Mouse (Mus musculus) cerebellum, adult 9-11 months (tissue): Measurements from ENCODE around the gene Dact2.
A peak's percentile ranks its signal among the peaks of the same experiment; 100 is the strongest.

Experiments
- DNase-seq: peaks from one replicate; pipeline ENCODE4 v3.0.0; 2022

Dact2 gene

DNA sequence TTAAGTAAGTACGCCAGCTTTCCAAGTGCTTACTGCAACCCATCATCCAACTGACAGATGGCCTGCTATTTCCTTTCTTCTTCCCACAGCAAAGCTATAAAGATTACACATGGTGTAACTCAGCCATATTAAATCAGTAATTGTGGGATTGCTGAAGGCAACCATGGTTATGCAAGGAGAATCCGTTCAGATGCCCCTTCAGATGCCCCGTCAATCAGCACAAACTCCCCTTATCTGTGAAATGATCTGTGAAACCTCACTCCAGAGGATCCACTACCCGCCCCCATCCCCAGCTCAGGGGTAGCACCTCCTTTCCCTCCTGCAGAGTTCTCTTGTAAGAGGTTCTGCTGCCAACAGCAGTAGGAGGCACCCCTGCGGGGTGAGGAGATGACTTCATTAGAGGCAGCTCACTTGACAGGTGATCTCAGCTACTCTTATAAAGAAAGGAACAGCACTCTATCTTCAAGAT lies 3.0 kb upstream of the Dact2 start:
- no peak for DNase-seq

DNA sequence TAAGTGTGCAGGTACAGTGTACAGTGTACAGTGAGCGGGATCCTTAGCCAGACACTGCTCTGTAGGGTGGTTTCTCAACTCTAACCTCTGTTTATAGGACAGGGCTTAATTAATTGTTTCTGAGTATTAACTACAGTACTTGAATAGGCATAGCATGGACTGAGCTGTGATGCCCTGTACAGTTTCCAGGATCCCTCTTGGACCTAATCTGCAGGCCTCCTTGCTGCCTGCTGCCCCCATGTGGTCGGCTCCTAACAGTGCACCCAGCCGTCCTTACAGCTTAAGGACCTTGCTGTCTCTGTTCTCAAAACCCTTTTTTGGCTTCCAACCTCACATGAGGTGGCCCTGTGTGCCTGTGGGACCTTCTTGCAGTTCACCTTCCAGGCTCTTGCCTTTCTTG lies 2.0 kb upstream of the Dact2 start:
- peak; percentile 47 for DNase-seq

DNA sequence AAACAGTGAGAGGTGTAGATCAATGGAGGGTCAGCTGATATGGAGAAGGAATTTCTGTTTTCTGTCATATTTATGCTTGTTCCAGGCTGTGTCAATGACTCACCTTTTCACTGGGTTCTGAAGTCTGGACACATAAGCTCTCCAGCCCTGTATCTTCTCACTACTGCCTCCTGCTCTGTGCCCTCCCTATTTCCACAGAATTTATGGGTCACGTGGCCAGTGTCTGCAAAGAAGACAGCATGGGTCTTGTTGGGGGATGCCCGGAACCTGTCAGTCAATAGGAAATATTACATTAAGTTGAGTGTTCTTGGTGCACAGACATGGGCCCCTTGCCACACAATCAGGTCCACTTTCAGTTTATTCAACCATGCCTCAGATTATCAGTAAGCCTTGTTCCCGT lies 1.1 kb upstream of the Dact2 start:
- DNase-seq, result no peak

DNA sequence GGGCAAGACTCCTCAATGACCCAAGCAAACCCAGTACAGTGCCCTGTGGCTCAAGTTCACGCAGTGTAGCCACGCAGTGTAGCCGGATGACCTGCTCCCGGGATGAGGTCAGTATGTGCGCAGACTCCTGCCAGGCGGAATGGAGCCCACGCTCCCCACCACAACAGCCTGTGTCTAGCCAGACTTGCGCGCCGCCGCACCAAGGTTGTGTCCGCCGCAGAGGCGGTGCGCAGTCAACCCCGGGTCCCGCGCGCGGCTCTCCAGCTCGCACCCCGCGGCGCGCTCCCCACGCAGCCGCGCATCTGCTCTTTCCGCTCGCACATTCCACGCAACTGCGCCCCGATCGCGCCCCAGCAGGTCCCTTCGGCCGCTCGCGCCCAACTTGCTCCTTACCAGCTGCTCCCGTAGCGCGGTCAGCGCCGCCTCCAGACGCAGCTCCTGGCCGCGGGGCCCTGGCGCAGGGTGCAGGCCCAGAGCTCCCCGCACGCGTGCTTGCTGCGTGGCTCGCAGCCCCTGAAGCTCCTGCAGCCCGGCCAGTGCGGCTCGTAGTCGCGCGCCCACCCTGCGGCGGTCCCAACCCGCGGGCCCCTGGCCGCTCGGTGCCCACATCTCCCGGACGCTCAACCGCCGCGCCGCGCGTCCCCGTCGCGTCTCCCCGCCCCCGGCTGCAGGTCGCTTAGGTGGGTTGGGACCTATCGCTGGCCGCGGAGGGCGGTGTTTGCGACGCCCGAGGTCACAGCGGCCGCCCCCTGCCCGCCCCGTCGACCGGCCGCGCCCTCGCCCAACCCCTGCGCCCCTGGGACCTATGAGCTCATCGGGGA lies 773 bp downstream of the Dact2 start:
- DNase-seq, result peak; percentile 21

DNA sequence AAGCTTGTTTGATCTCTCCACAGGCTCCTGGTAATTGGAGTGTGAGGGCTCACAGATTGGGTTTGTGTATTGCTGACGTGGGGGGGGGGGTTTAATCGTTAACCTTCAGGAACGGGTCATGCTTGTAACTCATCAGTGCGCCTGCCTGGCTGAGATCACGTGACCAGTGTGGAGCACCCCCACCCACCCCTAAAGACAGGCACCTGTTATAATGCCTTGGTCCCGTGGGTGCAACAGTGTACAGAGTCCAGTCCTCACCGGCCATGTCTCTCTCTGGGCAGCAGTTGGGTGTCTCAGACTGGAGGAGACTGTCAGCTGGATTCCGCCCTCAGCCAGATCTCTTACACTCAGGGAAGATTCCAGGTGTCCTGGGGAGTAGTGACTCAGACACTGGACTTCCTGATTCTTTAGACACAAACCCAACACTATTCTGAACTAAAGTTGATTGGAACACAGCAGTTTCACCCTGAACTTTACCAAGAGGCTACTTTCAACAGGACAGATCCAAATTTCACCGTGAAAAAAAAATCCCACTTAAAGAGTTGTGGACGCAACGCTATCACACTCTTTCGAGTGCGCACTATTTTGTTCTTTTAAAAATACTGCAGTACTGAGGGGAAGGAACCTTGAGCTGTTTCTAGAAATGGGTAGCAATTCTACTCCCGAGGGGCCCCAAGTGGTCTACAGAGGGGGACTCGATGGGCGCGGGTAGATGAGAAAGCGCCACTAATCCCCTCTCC lies 1.6 kb downstream of the Dact2 start:
- peak; percentile 18 for DNase-seq

DNA sequence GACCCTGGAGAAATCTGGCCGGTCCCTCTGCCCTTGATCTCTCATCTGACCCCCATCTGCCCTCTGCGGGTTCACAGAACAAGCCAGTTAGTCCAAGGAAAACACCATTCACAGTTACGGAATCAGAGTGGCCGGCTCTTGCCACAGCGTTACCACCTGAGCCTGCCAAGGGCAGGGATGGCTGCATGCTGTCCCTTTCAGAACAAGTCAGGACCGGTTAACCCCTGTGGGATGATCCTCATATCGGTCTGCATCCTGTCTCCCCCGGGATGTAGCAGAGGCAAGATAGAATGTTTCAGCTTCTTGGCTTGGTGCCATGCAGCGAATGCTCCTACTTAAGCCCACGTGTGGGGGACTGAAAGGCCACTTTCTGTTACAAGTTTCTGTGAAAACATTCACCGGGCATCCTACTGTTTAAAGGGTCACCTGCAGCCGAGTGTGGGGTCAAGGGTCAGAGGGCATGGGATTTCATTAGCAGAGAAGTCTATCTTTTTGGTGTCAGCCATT lies 2.8 kb downstream of the Dact2 start:
- DNase-seq, result no peak

DNA sequence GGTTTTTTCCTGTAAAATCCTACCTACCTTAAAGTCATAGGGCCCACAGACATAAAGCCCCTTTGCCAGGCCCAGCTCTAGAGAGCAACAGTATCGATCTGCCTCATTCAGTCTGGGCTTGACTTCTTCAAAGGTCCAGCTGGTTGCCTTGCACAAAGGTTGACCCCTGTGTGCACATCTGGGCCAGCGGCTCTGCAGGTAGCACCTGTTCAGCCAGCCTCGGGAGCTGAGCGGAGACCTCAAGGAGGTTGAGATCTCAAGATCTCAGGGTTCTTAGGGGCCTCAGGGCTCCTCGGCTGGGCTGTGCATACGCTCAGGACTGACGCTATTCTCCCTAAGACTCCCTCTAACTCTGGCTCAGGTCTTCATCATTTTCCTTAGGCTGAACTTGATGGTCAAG lies 3.9 kb downstream of the Dact2 start:
- DNase-seq, result no peak

DNA sequence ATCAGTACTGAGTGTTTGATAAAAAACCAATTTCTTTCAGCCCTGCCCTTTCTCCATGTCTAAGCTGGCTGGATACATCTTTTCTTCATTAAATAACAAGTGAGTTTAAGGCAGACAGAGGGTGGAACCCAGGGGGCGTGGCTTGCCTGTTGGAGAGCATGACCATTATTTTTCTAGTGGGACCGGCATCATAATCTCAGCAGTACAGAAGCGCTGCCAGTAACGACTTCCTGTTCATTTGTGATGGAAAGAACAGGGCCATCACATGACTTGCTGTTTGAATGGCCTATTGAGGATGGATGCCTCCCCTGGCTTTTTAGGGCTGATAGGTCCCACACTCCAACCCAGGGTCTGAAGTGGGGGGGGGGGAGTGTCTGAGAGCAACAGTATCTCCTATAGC lies 4.5 kb downstream of the Dact2 start:
- no peak for DNase-seq

DNA sequence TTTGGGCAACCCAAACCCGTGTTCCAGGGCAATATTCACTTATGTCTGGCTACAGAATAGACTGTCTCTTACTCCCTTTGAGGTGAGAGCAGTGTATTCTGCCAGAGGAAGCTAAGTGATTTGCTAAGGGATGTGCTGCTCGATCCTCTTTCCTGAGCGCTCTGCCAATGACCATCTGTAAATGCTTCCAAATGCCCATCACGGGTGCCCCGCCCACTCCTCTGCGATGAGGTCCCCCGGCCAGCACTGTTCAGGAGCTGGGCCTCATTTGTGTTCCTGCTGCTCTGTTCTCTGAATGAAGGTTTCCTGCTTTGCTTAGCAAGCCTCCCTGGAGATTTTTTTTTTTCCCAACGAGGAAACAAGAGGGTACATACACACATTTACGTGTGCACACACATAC lies 11.2 kb downstream of the Dact2 start:
- no peak for DNase-seq

DNA sequence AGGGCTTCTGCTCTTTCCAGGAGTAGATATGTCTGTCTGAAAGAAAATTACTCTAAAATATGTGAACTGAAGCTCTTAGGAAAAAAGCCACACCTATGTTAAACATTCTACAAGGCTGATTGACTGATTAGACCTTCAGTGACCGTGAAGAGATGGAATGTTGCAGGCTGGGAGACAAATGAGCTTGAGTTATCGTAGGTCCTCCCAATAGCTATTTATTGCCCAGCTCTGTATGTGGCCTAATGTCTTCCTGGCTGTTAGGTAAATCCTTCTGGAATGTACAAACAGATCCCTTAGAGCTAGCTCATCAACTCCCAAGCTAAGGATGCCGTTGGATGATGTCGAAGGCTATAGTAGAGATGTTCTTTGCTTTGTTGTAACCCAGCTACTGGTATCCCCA lies 11.7 kb downstream of the Dact2 start:
- no peak for DNase-seq

DNA sequence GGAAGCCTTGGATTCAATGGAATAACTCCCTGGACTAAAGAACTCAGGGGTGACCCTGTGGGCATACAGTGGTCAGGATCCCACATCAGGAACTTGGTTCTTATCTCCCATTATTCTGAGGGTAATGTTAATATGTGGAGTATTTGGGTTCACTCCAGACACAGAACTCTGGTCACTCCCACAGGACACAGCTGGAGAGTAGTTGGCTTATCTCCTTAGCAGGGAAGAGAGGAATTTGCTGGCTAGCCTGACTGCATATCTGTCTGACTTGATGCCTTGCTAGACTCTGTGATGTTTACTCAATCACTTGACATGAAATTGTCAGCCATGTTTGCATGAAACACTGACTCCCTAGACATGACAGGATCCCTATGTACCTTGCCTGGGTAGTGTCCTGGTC lies 15.6 kb downstream of the Dact2 start:
- no peak for DNase-seq

DNA sequence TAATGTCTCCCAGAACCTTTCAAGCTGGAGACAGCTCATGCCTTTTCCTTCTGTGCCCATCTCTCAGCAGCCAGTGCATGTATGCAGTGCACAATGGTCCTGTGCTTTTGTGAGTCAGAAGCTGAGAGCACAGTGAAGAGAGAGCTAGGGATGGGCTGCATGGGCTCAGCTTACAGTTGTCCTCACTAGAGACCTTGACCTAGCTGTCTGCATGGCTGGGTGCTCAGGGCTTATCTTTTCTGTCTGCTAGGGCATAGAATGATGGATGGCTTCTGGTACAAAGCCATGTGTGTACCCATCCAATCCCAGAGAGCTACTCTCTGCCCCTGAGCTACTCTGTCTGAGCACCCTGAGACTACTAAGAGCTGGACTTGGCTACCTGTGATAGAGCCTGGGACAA lies 17.0 kb downstream of the Dact2 start:
- DNase-seq, result no peak

DNA sequence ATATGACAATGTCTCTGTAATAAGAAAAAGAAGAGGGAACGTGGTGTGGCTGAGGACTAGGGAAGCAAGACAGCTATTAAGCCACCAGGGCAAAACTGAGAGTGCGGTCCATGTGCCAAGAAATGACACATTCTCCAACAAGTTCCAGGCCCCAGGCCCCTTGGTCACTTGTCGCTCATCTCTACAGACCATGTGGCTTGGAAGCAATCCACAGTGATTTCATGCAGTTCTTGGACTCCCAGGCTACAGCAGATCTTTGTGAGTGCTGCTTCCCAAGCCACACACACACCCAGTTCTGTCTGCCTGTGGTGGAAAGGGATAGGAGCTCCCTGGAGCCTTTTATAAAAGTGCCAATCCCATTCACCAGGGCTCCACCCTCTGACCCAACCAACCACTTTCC lies 17.9 kb downstream of the Dact2 start:
- DNase-seq, result no peak

DNA sequence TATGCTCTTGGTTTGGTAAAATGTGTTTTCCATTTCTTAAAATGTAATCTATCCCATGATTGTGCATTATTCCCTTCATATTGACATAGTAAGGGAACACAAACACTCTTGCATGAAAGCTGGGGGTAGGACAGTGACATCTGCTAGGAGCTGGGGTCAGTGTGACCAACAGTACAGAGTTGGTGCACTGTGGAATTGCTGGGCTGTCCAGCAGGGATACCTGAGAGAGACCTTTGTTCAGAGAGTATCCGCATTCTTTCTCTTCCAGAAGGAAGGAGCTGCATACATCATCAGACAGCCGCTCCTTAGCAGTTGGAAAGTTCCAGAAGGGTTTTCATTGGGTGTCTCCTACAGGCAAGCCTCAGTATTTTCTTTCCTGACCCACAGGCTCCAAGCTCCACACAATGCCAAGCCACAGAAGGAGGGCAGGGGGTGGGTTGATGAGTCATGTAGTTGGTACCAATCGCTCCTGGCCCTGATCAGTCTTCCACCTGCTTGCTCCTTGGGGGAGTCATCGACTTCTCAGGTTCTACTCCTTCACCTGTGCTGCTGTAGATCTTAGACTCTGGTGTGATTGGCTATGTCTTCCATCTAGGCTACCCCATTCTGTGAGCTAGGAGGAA lies 19.8 kb downstream of the Dact2 start:
- no peak for DNase-seq

DNA sequence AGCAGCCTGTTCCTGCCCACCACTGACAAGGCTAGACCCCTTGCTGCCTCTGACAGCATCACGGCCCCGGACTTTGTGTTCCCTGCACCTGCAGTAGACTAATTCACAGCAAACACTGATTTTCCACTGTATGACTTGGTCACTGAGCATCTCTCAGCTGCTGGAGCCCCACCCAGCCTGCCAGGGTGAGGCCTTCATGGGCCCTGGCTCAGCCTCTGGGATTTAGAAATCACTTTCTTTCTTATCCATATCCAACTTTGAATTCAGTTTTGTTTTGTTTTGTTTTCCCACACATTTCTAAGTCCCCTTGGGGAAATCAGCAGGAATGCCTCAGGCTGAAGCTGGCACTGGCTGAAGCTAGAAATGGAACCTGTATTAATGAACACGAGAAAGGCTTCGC lies 20.4 kb downstream of the Dact2 start:
- DNase-seq, result no peak

DNA sequence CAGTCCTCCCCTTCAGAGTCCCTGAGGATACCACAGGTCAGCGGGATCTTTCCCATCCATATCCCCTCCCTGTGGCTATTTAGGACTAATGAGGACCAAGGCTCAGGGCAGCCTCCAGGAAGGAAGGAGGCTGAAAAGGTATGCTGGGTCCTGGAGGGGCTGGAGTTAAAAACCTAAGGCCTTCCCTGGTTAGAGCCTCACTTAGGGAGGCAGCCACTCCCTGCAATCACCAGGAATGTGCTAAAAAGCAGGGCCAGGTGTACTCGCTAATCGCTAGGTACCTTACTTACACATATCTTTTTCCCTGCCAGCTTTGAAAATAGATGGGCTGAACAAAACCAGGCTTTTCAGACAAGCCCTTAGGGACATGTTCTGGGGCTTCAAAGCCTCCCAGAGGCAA lies 21.2 kb downstream of the Dact2 start:
- no peak for DNase-seq

DNA sequence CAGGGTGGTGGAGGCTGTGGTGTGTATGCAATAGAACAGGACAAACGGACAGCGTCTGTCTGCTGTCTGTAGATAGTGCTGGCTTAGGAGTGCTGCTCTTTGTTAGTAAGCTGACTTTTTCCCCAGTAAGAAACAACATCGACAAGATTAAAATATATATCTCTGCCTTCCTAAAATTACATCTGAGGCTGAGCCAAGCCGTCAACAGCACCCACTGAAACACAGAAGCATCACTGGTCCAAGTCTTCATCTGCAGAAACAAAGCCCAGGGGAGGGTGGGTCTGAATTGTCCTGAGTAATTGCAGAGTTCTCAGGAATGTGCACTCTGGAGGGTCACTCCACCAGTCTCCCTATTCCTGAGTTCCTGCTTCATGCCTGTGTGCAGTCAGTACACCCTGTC lies 25.2 kb downstream of the Dact2 start:
- no peak for DNase-seq

DNA sequence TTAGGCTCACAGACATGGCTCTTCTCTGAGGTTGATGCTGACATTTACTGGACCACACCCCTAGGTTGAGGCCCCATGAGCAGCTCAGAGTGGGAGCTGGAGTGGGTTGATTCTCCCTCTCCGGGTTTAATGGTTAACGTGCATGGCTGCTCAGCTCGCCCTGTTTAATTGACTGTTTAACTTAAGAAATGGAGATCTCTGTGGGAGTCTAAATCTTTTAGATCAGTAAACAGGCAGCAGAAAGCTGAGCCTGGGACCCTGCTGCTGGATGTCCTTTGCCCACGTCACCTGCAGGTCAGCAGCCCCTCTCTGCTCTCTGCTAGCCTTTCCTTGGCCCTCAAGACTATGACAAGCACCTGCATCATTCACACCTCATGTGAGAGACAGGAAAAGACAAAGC lies 25.6 kb downstream of the Dact2 start:
- DNase-seq, result no peak

DNA sequence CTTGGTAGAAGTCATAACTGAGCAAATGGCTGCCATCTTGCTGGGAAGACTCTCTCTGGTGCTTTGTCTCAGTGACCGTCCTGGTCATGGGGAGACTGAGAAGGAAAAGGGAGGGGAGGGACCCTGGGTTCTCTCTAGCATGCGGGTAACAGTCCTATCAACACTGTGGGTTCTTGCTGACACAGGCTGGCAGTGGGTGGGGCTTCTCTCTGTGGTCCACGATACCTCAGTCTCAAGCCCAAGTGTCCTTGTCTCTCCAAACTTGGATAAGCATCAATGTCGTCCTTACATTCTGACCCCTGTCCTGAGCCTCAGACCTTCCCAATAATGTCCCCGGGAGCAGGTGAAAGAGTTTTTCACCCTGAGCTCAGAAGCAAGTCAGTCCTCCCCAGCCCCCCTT lies 26.1 kb downstream of the Dact2 start:
- DNase-seq, result no peak

DNA sequence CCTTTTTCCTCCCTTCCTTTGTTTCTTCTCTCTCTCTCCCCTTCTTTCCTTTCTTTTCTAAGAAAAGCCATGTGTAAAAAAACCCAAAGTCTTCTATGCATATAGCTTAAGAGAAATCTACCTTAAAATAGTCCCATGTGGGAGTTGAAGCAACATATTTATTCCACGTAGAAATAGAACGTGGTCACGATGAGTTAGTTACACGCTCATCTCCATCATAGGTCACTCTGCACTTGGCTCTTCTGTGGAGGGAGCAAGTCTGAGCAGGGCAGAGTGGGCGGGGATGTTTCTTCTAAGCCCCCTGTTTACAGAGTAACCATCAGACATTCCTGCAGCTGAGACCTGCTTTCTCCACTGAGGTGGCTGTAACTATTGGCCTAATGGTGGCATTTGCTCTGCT lies 27.1 kb downstream of the Dact2 start:
- no peak for DNase-seq

DNA sequence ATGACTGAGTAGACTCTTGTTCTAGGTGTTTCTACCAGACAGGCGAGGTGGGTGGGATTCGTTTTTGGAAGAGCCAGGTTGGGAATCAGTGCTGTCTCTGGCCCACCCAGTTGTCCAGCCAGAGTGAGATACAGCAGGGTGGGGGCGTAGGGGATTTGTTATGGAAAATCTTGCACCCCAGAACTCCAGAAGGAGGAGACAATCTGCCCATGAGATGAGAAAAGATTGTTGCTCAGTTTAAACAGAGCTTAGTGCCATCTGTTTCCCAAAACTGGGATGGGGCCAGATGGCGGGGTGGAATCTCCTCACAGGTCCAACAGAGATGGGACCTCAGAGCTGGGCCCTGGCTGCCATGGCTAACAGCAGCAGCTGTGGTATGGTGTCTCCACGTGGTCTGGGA lies 28.4 kb downstream of the Dact2 start:
- DNase-seq, result no peak

DNA sequence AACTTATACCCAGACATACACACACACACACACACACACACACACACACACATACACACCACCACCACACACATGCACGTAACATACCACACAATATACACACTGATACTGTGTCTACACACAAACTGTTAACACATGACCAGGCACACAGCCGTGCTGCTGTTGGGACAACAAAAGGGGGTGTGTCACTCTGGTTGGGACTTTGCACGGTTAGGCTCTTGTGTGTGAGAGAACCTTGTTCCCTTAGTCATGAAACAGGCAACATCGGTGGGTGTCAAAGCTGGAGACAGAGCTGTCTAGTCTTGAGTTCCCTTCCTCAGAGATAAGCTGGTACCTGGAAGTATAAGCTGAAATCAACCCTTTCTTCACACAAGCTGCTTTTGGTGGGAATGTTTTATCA lies 29.1 kb downstream of the Dact2 start:
- DNase-seq, result no peak

DNA sequence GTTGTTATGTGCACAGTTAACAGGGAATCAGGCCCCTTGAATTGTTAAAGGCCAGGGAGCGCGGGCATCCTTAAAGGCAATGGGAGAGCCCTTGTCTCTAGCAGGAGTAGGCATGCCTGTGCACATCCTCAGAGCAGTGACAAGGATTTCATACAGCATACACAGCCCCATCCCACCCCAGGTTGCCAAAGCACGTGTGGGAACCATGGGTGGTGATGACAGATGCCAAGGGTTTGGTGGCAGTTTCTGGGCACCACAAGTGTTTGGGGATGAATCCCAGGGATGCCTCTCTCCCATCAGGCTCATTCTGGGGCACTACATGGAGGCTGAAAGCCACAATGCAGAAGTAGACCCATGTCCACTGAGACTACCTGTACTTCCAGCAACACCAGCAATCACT lies 29.7 kb downstream of the Dact2 start:
- no peak for DNase-seq

DNA sequence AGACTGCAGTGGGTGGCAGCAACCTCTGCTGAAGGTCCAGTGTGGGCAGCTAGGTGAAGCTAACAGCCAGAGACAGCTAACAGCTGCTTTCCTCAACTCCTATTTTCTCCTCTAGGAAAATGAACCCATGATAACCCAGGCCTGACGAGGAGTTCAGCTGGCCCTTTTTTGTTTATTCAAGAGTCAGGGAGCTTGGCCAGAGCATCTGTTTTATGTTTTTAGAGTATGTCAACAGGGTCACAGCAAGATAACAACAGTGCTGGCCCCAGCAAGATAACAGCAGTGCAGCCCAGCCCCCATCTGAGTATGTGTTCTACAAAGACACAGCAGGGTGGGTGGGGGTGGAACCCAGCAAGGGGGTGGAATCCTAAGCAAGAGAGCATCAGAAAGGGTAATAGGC lies 30.6 kb downstream of the Dact2 start:
- DNase-seq, result no peak
